Mouse (Mus musculus) spleen, postnatal 36 days (tissue): ENCODE results near the gene Igsf11.
"Not testable (repeated sequence)": the region's sequence is repeated elsewhere in the genome, so short reads cannot be mapped to it uniquely, and the experiment has no call there.

Source experiments
- DNase-seq, 2 experiments: peaks; one replicate each; pipeline ENCODE4 v3.0.0; 2022; ENCODE audit warnings: low spot score in 2 of 2, mixed read lengths in 1 of 2

The Igsf11 gene

DNA sequence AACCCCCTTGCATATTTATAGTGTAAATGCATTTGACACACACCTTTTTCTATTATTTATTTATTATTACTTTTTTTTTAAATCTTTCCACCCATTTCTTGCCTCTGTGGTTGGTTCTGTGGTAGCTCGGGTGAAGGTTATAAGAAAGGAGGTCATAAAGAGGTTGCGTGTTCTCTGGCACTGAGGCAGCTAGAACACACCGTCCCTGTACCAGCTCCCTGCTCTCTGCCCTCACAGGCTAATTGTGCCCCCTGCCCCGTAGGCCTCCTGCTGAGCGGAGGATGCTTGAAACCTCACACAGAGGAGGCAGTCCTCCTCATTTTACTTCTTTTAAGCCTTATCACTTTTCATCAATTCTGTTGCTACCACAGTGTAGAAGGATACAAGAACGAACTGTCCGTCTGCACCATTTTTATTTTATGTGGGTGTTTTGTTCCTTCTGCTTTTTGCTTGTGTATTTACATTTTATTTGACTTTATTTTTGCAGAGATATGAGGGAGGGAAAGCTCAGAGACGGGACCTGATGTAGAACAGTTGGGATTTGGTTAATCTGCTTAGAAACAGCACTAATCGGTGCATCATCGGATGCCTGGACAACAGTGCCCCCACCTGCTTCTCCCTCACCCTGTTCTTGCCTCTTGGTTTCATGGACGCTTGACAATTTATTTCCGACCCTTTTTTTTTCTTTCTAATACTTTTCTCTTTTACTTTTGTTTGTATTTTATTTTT, 90.2 kb downstream of the Igsf11 start:
- DNase-seq: no peak

DNA sequence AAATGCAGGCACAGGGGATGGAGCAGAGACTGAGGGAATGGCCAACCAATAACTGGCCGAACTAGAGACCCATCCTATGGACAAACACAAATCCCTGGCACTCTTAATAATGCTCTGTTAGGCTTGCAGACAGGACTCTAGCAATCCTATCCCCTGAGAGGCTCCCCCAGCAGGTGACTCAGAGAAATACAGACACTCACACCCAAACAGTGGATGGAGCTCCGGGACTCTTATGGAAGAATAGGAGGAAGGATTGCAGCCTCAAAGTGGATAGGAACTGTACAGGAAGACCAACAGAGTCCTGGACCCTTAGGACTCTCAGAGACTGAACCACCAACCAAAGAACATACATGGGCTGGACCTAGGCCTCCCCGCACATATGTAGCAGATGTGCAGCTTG, 91.4 kb downstream of the Igsf11 start:
- not testable (repeated sequence) for DNase-seq

DNA sequence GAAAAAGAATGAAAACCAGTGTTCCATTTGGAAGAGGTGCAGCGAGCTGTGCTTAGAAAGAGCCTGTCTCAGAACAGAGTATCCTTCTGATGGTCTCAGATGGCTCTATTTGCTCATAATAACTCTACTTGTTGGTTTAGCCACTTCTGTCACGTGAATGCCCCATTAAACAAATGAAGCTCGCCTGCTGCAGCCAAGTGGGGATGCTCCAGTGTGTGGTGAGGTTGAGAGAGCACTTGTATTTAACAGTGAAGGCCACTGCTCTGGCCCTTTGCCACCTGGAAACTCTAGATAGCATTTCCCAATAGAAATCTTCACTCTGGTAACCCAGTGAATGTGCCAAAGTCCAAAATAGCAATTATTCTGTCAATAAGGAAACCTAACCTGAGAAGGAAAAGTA, 92.9 kb downstream of the Igsf11 start:
- no peak for DNase-seq

DNA sequence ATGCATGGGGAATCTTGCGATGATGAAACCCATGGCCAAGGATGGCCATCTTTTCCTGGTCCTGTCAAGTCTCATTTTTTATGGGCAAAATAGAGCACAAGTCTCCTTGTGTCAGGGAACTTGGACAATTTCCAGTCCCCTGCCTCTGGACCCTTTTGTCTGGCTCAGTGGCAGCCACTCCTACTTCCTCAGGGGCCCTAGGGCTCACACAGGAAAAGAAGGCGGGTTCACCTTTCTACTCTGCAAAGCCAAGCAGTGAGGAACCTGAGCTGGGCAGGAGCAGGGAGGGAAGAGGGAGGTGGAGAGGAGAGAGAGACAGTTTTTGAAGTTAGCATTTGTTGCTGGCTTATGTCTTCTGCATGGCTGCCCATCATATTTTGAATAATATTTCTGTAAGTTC, 93.9 kb downstream of the Igsf11 start:
- DNase-seq: no peak

DNA sequence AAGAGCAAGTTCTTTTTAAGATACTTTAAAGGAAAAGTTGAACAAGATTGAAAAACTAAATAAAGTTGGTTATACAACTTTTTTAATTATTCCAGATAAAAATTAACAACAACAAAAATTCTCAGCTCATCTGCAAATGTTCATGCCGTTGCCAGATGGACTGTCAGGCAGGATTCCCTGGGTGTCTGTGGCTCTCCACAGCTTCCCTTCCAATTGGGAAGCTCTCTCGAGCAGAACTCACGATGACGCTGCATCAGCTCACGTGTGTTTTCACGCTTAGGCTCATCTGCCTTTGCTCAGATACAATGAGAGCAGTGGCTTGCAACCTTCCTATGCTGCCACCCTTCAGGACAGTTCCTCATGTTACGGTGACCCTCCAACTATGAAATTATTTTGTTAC, 101.2 kb downstream of the Igsf11 start:
- DNase-seq: no peak

DNA sequence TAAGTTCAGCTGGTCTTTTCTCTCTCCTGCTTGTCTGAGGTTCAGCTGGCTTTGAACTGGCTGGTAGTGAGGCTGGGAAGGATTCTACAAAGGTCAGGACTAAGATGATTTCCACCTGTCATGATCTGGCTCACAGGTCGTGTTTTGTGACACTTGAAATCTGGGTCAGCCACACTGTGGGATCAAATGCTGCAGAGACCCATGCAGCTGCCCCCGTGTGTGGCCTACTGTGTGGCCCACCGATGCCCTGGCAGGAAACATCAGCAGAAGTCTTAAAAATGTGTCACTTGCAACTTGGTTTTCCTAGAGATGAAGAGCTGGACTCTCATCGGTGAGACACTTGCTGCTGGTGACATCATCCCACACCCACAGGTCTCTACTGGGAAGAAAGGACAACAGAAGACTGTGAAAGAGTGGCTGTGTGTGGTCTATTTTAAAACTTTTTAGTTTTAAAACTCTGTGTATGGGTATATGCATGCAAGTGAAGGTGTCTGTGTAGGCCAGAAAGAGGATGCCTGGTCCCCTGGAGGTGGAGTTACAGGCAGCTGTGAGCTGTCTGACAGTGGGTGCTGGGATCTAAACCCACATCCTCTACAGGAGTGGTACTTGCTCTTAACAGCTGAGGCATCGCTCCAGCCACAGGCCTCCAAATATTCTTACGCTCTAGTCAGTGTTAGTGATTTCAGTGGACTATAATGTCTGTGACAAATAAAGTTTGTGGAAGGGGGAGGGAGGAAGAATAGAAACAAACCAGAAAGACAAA, 106.2 kb downstream of the Igsf11 start:
- no peak for DNase-seq

DNA sequence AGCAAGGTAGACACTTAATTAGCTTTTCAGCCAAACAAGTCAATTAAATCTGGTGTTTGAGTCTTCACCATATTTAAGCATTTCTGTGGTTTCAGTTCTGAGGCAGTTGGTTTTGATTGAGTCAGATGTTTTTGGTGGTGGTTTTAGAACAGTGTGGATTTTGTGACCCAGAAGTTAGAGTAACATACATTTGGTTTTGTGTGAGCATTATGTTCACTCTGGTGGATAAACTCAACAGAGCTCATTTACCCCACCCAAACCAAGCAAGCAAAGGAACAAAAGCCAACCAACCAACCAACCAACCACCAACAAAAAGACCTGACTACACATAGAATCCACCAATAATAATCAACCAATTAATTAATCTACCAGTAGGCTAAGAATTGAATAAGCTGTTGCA, 106.8 kb downstream of the Igsf11 start:
- DNase-seq: no peak

DNA sequence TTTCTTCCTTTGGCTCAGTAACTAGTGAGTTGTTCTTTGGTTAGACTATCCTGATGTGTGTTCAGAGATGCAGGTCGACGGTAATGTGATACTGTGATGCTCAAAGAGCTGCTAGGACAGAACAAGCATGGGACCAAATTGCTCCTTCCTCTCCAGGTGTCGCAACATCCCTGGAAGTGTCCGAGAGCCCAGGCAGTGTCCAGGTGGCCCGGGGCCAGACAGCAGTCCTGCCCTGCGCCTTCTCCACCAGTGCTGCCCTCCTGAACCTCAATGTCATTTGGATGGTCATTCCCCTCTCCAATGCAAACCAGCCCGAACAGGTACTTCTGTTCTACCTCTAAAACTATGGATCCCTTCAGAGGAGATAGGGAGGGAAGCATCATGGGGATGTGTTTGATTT, 114.5 kb downstream of the Igsf11 start:
- no peak for DNase-seq

DNA sequence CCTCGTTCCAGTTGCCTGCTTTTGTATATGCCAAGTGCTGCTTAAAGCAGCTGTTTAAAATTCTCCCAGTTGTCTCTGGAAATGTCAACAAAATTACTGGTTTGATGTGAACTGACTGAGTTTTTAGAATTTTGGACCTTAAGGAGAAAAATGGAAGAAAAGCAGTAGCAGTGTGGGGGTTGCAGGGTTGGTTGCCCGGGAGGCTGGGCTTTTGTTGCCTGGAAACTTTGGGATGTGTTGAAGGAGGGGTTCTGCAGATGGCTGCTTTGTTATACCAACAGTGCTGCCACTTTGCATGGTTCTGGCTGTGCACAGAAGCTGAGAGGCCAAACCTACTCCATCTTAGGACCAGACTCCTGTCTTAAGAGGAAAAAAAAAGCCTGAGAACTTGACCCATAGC, 127.0 kb downstream of the Igsf11 start:
- no peak for DNase-seq

DNA sequence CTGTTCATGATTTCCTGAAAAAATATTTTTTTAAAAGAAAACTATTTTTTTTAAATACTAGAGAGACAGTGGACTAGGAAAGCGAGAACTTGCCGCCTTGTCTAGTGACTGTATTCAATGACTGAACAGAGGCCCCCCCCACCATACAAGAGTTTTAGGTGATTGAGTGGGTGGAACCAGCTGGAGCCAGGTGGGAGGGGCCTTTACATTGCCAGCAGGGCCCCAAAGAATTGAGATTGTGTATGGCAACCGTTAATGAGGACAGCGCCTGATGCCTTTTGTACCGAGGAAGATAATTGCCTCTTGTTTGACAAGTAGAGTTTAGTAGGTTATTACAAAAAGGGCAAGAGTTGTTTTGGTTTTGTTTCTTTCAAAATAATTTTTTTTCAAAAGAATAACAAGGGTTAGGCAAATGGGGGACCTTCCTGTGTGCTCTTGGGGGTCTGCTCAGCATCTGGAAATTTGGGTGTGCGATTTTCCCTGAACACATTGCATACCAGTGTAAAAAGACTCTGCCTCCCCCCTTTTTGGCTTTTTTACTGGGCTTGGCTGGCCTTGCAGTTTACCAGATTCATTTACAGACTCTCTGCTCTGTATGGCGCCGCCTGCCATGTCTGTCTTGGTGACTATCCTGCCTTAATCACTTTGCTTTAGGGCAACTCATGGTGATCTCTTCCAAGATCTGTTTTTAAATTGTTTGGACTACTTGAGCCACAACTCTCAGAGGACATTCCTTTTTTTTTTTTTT, 133.7 kb downstream of the Igsf11 start:
- DNase-seq: no peak

DNA sequence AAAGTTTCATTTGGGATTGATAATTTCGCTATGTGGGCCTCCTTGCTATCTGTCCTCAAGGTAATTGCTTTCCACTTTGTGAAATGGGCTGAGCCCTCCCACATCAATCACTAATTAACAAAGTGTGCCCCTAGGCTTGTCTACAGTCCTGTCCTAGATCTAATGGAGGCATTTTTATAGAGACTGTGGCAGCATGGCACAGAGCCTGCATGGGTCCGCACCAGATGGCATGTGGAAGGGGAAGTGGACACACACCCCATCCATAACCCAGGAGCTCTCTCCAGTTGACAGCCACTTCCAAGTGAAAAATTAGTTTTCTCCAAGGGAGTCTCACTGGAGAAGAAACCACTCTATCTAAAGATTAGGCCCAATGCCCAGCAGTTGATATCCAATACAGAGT, 138.9 kb downstream of the Igsf11 start:
- DNase-seq: no peak

DNA sequence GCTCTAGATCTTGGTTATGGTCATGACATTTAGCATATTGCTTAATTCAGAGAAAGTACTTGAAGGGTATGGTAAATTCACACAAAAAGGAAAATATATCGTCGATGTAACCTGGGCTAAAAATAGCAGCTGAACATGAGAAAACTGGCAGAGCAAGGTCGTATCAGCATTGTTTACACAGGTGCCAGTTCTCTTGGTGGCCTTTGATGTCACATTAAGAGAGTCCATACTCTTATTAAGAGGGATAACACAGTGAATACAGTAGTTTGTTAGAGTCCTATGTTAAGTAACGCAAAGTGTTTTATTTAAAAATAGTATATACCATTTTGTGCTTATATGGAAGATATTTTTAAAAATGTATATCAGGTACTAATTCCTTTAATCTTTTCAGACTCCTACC, 144.8 kb downstream of the Igsf11 start:
- DNase-seq: no peak

DNA sequence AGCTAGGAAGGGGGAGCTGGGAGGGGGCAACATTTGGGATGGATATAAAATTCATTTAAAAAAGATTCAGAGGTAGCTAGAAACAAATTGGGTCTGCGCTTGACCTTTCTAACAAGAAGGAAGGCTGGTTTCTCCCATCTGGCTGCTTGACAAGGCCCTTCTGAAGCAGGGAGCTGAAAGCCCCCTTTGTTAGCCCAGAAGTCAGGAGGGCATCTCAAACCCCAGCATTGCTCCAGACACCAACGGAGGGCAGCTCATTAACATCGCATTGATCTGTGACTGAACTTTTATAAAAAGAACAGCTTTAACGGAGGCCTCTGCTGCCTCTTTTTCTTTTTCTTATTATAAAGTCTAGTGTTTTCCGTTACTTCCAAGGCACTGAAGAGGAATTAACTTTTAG, 151.9 kb downstream of the Igsf11 start:
- DNase-seq: no peak

DNA sequence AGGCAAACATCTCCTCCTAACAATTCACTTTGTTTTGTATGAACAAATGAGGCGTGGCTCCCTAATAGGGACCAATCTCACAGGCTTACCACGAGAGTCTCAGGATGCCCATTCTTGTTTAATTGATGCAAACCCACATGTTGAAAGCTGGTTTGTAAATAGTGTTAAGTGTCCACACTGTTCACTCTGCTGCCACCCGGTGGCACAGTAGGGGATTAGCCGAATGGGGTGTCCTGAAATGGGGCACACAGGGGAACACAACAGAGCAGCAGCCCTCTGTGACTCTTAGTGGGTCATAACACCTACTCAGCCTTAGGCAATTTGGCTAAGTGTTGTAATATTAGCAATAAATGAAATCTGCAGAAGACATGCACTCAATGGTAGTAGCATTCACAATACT, 156.4 kb downstream of the Igsf11 start:
- DNase-seq: no peak

DNA sequence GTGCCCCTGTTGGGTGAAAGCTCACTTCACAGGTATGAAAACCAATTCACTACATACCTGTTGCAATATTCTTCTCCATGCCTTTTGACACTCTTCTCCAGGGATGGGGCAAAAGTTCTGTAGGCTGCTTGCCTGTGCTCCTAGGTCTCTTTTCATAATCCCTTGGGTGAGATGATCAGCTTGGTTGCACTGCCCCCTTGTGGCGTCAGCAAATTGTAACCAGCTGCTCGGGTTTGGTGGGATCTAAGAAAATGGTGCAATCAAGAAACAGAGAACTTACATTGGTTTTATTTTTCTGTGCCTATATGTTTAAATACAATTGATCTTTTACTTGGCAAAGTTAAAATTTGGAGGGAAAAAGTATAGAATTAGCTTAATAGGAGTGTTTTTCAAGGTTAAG, 160.5 kb downstream of the Igsf11 start:
- no peak for DNase-seq

DNA sequence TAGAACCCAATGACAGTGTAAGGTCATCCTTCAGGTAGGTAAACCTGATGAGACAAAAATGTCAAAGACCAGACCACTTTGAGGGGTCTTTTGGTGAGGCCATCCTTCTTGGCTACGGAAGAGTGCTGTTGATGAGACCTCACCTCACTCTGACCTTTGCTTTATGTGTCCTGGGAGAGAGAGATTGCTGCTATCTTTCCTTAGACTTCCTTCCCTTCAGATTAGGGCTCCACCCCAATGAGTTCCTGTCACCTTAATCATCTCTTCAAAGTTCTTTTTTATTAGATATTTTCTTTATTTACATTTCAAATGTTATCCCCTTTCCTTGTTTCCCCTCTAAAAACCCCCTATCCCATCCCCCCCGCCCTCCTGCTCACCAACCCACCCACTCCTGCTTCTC, 161.3 kb downstream of the Igsf11 start:
- DNase-seq: no peak

DNA sequence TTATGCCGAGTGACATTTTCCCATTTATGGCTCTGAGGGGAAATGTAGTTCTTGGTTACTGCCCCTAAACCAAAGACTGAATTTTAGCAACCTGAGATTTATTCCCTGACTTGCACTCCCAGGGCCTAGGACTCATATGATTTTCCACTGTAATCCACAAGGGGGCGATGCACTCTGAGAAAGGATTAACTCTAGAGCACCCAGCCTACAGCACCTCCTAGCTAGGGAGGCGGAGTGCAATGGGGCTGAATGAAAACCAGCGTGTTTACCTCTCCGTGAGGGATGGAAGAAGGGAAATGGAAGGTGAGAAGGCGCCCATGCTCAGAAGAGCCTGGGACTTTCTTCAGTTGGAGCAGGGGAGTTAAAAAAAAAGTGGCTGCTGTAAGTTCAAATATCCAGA, 163.6 kb downstream of the Igsf11 start:
- no peak for DNase-seq

DNA sequence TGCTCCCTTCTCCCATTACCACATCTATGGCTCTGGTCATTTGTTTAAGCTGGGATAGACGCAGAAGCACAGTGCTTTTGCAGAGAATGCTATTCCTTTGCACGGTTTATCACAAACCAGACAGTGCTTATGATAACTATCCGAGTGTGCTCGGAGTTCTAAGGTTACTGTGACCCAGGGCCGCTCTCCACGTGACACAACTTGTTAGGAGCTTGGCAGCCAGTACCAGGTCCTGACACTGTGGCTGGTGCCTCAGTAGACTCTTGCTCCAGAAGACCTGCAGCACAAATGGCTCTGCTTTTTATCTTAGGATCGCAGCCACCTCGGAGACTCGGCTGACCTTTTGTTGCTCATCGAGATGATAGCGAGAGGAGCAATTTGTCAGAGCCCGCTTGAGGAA, 164.5 kb downstream of the Igsf11 start:
- no peak for DNase-seq

DNA sequence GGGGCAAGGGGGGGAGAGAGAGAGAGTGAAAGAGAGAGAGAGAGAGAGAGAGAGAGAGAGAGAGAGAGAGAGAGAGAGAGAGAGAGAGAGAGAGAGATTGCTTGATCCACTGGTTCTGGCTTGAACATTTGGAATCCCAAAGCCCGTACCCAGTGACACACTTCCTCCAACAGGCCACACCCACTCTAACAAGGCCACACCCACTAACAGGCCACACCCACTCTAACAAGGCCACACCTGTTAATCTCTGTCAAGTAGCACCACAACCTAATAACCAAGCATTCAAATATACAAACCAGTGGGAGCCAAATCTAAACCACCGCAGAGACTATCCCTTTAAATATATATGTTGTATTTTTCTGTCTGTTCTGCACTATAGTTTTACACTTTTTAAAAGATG, 166.4 kb downstream of the Igsf11 start:
- DNase-seq: no peak

DNA sequence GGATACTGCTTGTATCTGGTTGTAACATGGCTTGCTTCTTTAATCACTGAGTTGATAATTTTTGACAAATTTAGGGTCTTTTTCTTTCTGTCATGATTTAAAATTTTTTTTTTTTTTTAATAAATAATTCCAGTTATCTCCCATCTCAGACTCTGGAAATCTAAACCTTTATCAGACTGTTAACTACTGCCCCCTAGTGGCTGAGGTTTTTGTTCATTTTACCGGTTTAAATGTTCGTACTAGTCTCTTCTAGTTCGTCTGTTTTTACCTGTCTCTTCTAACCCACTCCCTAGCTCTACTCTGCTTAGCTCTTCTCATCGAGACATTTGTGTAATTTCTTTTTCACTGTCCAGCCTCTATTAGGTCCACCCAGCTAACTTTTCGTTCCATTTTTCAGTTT, 170.1 kb downstream of the Igsf11 start:
- DNase-seq: no peak

DNA sequence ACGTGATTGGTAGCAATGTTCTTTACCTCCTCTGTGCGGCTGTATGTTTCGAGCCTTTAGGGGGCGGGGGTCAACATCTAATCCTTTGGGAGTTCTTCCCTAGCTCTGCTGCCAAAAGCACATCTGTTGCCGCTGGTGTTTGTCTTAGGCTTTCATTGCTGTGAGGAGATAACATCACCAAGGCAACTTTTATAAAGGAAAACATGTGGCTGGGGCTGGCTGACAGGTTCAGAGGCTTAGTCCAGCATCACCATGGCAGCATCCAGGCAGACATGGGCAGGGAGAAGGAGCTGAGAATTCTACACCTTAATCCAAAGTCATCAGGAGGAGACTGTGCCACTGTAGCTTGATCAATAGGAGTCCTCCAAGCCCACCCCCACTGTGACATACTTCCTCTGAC, 173.1 kb downstream of the Igsf11 start:
- DNase-seq: no peak

DNA sequence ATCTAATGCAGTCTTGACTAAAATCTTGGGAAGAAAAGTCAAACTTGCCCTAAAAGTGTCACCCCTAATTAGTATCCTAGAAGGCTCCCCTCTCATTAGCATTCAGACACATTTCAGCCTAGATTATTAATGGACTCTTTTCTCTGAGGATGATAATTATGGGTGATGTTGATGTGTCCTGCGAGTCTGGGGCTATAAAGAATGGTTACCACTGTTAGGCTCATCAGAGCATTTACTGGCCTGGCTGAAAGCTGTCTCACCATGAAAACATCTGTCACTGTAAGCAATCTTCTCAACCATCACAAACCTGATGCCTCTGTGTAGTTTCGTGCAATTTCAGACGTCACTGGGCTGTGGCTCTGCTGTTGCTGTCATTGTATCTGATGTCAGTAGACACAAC, 179.0 kb downstream of the Igsf11 start:
- DNase-seq: no peak
